Mouse (Mus musculus): ENCODE data around the gene Erbb4.

- TF ChIP-seq CTCF (IDR thresholded peaks at IDR 0.05; ENCODE audit: low read depth, low read length) (no peak), POLR2A (IDR thresholded peaks at IDR 0.05; ENCODE audit: extremely low read depth, insufficient read depth, low read length) (no peak)
Observed at GRCm38 (mm10) chr1:69124147-69124848, 16.4 kb upstream of the Erbb4 start.

Measured in liver, adult 2 months (tissue).